Mouse (Mus musculus) cerebellum, adult 2 months (tissue): Measurements from ENCODE around the gene Crim1.

Source experiments
- CTCF ChIP-seq: fragments of 200-500 bp; IDR thresholded peaks from 2 replicates; pipeline ENCODE4 v1.5.1; 2011; ENCODE audit warnings: low read depth, mild to moderate bottlenecking, control low read depth, low read length, moderate library complexity, borderline replicate concordance; ENCODE audit not compliant: insufficient read depth
- POLR2A ChIP-seq: fragments of 200-500 bp; IDR thresholded peaks from 2 replicates; pipeline ENCODE4 v1.6.1; 2011; ENCODE audit warnings: low read length, control low read depth, borderline replicate concordance; ENCODE audit not compliant: insufficient read depth

DNA sequence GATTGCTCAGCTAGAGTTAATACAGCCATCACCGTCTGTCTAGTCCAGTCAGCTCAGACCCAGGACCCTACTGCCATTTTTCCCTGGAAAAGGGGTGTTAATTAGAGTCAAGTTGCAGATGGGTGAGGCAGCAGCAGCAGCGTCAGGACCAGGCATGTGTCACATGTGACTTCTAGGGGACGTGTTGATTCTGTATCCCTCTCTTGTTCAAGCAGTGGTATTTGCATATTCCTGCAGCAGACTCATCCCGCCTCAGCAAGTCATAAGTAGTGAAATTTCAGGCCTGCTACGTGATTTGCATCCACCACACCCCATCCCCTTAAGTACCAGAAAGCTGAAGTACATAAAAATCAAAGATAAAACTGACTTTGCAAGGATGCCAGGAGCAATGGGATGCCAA lies 113.6 kb downstream of the Crim1 start:
- TF ChIP-seq POLR2A (no peak), CTCF (no peak)
